Mouse (Mus musculus) natural killer cell, adult 2 months (primary cell): ENCODE measurements around the gene Wdr11.

Experiments used
- DNase-seq, 2 experiments: peaks; one replicate each; pipeline ENCODE4 v3.0.0; 2022; ENCODE audit warnings: low spot score in 2 of 2

Wdr11 gene

DNA sequence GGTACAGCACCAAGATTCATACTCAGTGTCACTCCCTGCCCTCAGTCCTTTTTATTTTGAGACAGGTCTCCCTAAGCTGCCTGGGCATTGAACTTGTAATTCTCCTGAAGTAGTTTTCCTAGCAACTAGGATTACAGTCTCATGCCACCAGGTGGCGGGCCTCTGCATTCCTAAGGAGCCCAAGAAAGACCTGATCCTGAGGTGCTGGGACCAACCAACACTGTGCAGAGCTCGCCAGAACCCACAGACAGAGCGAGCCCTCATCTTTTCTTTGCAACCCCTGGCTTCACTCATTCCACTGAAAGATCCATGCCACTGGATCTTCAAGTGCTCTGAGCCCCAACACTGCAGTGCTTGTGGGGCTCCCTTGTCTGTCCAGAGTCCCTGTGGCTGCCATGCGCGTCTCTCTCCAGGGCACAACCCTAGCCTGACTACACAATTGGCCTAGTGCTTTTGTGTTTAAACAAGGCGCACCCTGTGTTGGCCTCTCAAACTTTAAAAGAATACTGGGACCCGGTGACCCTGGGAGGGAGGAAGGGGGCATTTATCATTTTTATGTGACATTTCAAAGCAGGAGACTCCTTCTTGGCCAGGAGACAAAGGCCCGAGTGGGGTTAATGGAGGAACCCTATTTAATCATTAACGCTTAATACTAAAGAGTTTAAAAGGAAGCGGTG is 89.0 kb downstream of the Wdr11 start:
- DNase-seq: no peak

GRCm38 (mm10) chr7:129682525-129682924 is 90.9 kb downstream of the Wdr11 start:
- no peak for DNase-seq

GRCm38 (mm10) chr7:129685326-129685725 is 93.7 kb downstream of the Wdr11 start:
- DNase-seq: no peak
